Mouse (Mus musculus) kidney, embryonic 16.5 days (tissue): Measurements from ENCODE around the gene Gpx5. TPM values are rescaled to one million over a fixed set of nuclear protein-coding genes. Genes with fewer than 3 reads are reported as not detected.
A peak's percentile ranks its signal among the peaks of the same experiment; 100 is the strongest.

ENCODE experiments used
- ATAC-seq: fragments of 200-750 bp; cut with Nextera tagmentation; 2 replicates; pipeline ENCODE4 v1.8.0; 2017; ENCODE audit warnings: moderate TSS enrichment; ENCODE audit not compliant: low FRiP score, low TSS enrichment
- H3K27ac ChIP-seq: fragments of 300-500 bp; sonication (generic); 2 replicates; pipeline ENCODE4 v1.5.1; 2014; ENCODE audit warnings: low read length
- H3K27me3 ChIP-seq: fragments of 300-500 bp; sonication (generic); 2 replicates; pipeline ENCODE4 v1.6.1; 2014; ENCODE audit warnings: low read length, control low read depth, mixed read lengths; ENCODE audit not compliant: insufficient read depth
- H3K36me3 ChIP-seq: fragments of 300-500 bp; sonication (generic); 2 replicates; pipeline ENCODE4 v1.6.1; 2014; ENCODE audit warnings: low read length, control low read depth, mixed read lengths; ENCODE audit not compliant: insufficient read depth
- H3K4me1 ChIP-seq: fragments of 300-500 bp; sonication (generic); 2 replicates; pipeline ENCODE4 v1.6.1; 2014; ENCODE audit warnings: low read length, control low read depth, mixed read lengths; ENCODE audit not compliant: insufficient read depth
- H3K4me2 ChIP-seq: fragments of 300-500 bp; sonication (generic); replicated peaks from 2 replicates; pipeline ENCODE4 v1.6.1; 2014; ENCODE audit warnings: low read depth, low read length
- H3K4me3 ChIP-seq: fragments of 300-500 bp; sonication (generic); 2 replicates; pipeline ENCODE4 v1.5.1; 2014; ENCODE audit warnings: mild to moderate bottlenecking, low read length
- H3K9ac ChIP-seq: fragments of 300-500 bp; sonication (generic); replicated peaks from 2 replicates; pipeline ENCODE4 v1.6.1; 2014; ENCODE audit warnings: low read length
- H3K9me3 ChIP-seq: fragments of 300-500 bp; sonication (generic); 2 replicates; pipeline ENCODE4 v1.6.1; 2016; ENCODE audit warnings: low read length, control low read depth
- WGBS: fragments of 180-500 bp; shearing (Covaris S2); extraction: QIAGEN DNeasy Blood & Tissue Kit; methylation state at CpG from one replicate; pipeline ENCODE4 v1.1.7; 2014; 5-methylcytosine and 5-hydroxymethylcytosine counted together
- polyA plus RNA-seq: library from polyadenylated mRNA; unstranded; fragments of >200 nt; fragmentation: Nextera tagmentation; extraction: Ambion mirVana; gene quantifications from 2 replicates; pipeline ENCODE4 v1.2.1, GENCODE M21; 2015

The Gpx5 gene
- not detected in 2 replicates for polyA plus RNA-seq

- WGBS: 94% methylated on average over 6 of the region's 6 CpGs
- ATAC-seq: no peak
- H3K36me3 ChIP-seq: no peaks in the 10 kb centered on the region
Measured at GRCm38 (mm10) chr13:21292631-21293030, at the start of gene Gpx5. TSS of gene Gpx5 (minus strand) at chr13:21292731.

GRCm38 (mm10) chr13:21327424-21327823 is 34.9 kb upstream of the Gpx5 start:
- Histone ChIP-seq H3K4me3 (peak overlapping the region; percentile 53), H3K9me3 (no peaks in the 10 kb centered on the region), H3K9ac (peak overlapping the region; percentile 42), H3K27ac (no peak overlapping the region), H3K36me3 (no peaks in the 10 kb centered on the region), H3K27me3 (no peaks in the 10 kb centered on the region), H3K4me2 (peak overlapping the region; percentile 69), H3K4me1 (peaks cover 9% of the 10 kb centered on the region; the same call in 1 of the 2 replicates)
- peak; percentile 79; the same call in 1 of the 2 replicates for ATAC-seq
- 2% methylated on average over 9 of the region's 9 CpGs for WGBS

More at GRCm38 (mm10) chr13:21292631-21293030, at the start of gene Gpx5:
- no peak within 1 kb of the TSS for H3K9ac ChIP-seq
- no peak within 1 kb of the TSS for H3K4me2 ChIP-seq
- H3K27me3 ChIP-seq: no peaks in the 10 kb centered on the region
- no peaks in the 10 kb centered on the region for H3K9me3 ChIP-seq
- H3K4me3 ChIP-seq: no peak within 1 kb of the TSS
- no peaks in the 10 kb centered on the region for H3K4me1 ChIP-seq
- H3K27ac ChIP-seq: no peak within 1 kb of the TSS

DNA sequence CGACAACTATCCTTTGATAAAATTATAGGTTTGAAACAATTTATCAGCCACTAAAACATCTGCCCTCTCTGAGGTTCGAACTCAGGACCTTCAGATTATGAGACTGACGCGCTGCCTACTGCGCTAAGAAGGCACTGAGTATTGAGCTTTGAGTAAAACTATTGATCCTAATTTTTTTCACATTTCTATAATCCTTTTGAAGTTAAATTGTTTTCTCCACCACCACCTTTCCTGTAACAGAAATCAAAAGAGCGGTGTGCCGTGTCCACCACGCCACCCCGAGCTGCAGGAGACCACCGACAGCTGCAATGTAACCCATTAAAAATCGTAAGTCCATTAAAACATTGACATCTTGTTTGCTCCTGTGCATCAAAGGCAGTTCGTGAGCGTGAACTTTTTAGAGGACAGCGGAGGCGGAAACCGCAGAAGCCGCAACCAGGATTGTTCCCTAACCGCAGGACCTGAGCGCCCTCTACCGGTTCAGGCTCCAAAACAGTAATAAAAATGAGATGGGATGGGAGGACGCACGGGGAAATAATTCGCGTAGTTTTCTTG is 34.2 kb upstream of the Gpx5 start:
- H3K9me3 ChIP-seq: no peaks in the 10 kb centered on the region
- H3K27ac ChIP-seq: no peak overlapping the region
- H3K9ac ChIP-seq: peak overlapping the region; percentile 50; the same call in 1 of the 2 replicates
- H3K27me3 ChIP-seq: no peaks in the 10 kb centered on the region
- peaks cover 15% of the 10 kb centered on the region for H3K4me1 ChIP-seq
- H3K36me3 ChIP-seq: no peaks in the 10 kb centered on the region
- peak overlapping the region; percentile 69 for H3K4me2 ChIP-seq
- peak; percentile 62; the same call in 1 of the 2 replicates for ATAC-seq
- H3K4me3 ChIP-seq: peak overlapping the region; percentile 53
- 1% methylated on average over 24 of the region's 24 CpGs for WGBS

DNA sequence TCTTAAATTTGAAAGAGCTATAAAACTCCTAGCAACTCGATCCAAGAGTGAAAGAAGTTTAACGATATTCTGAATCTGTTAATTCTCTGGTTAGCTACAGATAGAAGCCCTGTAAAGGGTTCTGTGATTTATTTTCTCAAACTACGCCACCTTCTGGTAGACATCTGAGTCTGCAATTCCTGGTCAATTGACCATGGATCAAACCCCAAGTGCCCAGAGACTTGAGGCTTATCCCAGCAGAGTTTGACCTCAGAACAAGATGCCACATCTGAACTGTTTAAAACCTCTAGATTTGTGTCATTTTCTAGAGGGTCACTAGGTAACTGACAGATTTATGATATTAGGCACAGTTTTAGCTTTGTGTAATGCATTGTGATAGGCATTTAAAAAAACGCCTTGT is 33.7 kb upstream of the Gpx5 start:
- peak; percentile 64 for ATAC-seq
- Histone ChIP-seq H3K9ac (no peak overlapping the region), H3K36me3 (no peaks in the 10 kb centered on the region), H3K4me3 (peak overlapping the region; percentile 53), H3K27me3 (no peaks in the 10 kb centered on the region), H3K9me3 (no peaks in the 10 kb centered on the region), H3K4me2 (peak overlapping the region; percentile 69), H3K4me1 (peaks cover 15% of the 10 kb centered on the region), H3K27ac (no peak overlapping the region)
- WGBS: 3% methylated on average over 4 of the region's 4 CpGs

DNA sequence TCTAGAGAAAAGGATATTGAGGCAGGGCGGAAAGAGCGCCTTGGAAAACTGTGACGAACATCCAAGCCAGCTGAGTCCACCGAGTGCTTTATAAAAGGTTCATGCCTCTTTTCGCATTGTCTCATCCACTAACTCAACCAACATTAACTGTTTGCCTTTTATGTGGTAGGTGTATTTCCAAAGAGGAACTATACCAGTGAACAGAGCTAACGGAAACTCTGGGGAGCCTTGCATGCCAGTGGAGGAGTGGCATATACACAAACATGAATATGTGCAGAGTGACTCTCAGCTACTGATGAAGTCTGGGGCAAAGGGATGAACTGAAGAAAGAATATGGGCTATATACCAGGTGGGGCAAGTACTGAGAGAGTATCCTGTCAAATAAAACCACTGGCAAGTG is 30.9 kb upstream of the Gpx5 start:
- no peaks in the 10 kb centered on the region for H3K36me3 ChIP-seq
- H3K4me3 ChIP-seq: peak overlapping the region; percentile 12; the same call in 1 of the 2 replicates
- no peaks in the 10 kb centered on the region for H3K27me3 ChIP-seq
- peak overlapping the region; percentile 53 for H3K4me2 ChIP-seq
- H3K4me1 ChIP-seq: peaks cover 15% of the 10 kb centered on the region
- no peak overlapping the region for H3K27ac ChIP-seq
- 71% methylated on average over 6 of the region's 6 CpGs for WGBS
- no peaks in the 10 kb centered on the region for H3K9me3 ChIP-seq
- no peak for ATAC-seq
- no peak overlapping the region for H3K9ac ChIP-seq

GRCm38 (mm10) chr13:21322509-21323375 is 30.2 kb upstream of the Gpx5 start:
- 13% methylated on average over 18 of the region's 18 CpGs for WGBS
- Histone ChIP-seq H3K4me3 (peak overlapping the region; percentile 44), H3K27me3 (no peaks in the 10 kb centered on the region), H3K9me3 (no peaks in the 10 kb centered on the region), H3K4me2 (peak overlapping the region; percentile 53), H3K4me1 (peaks cover 15% of the 10 kb centered on the region), H3K27ac (no peak overlapping the region), H3K36me3 (no peaks in the 10 kb centered on the region), H3K9ac (no peak overlapping the region)
- ATAC-seq: no peak

GRCm38 (mm10) chr13:21321890-21322494 is 29.5 kb upstream of the Gpx5 start:
- H3K36me3 ChIP-seq: no peaks in the 10 kb centered on the region
- H3K4me1 ChIP-seq: peaks cover 15% of the 10 kb centered on the region
- no peaks in the 10 kb centered on the region for H3K27me3 ChIP-seq
- peak overlapping the region; percentile 31; the same call in 1 of the 2 replicates for H3K9ac ChIP-seq
- no peak overlapping the region for H3K27ac ChIP-seq
- no peaks in the 10 kb centered on the region for H3K9me3 ChIP-seq
- ATAC-seq: no peak
- WGBS: 10% methylated on average over 18 of the region's 18 CpGs
- H3K4me3 ChIP-seq: peak overlapping the region; percentile 44
- peak overlapping the region; percentile 53 for H3K4me2 ChIP-seq

GRCm38 (mm10) chr13:21320262-21320661 is 27.7 kb upstream of the Gpx5 start:
- peak; percentile 60 for ATAC-seq
- H3K4me2 ChIP-seq: no peak overlapping the region
- peaks cover 12% of the 10 kb centered on the region for H3K4me1 ChIP-seq
- H3K9ac ChIP-seq: no peak overlapping the region
- no peak overlapping the region for H3K4me3 ChIP-seq
- no peaks in the 10 kb centered on the region for H3K9me3 ChIP-seq
- H3K27me3 ChIP-seq: no peaks in the 10 kb centered on the region
- no peaks in the 10 kb centered on the region for H3K36me3 ChIP-seq
- 28% methylated on average over 3 of the region's 3 CpGs for WGBS
- no peak overlapping the region for H3K27ac ChIP-seq

DNA sequence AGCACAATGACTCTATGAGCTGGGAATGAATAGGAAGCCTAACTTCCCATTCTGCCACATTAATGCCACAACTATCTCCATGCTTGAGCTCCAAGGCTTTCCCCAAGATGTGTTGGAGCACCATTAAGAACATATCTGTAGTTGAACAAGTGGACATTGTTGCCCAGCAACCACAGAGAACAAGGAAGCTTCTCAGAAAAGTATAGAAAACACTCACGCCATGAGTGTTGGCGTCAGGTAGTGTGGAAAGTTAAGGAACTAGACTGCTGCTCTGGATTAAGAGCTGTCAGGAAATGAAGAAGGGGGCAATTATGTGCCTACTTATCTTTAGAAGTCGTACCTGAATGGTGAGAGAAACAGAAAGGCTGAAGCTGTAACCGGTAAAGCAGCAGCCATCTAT is 21.4 kb upstream of the Gpx5 start:
- 86% methylated on average over 4 of the region's 4 CpGs for WGBS
- no peak for ATAC-seq
- Histone ChIP-seq H3K4me3 (no peak overlapping the region), H3K27me3 (no peaks in the 10 kb centered on the region), H3K4me2 (no peak overlapping the region), H3K4me1 (peaks cover 4% of the 10 kb centered on the region; the same call in 1 of the 2 replicates), H3K9ac (no peak overlapping the region), H3K27ac (no peak overlapping the region), H3K36me3 (no peaks in the 10 kb centered on the region), H3K9me3 (no peaks in the 10 kb centered on the region)
